Comparison of ENCODE assay signal across 9 mouse cellular contexts in genomic region chr15:103060341-103061130, GRCm38 (mm10). TPM values are rescaled to one million over a fixed set of nuclear protein-coding genes. Genes with fewer than 3 reads are reported as not detected.
A peak's percentile ranks its signal among the peaks of the same experiment; 100 is the strongest.
DNase-seq lines count a peak whose midpoint lies in the region; ATAC-seq and TF ChIP-seq lines count a peak whose summit lies in the region.
"Had no signal": no experiment of that assay in that cellular context is flagged by ENCODE, and none has a peak within 500 bp of the region (broad histone marks: within the 10 kb centered on the region; RNA-seq: fewer than 3 reads in every experiment).

No protein-coding gene starts in this region.

- no peak for TF ChIP-seq CTCF in lung, embryonic 14.5 days (IDR thresholded peaks at IDR 0.05; ENCODE audit: low read depth)
- no peak for TF ChIP-seq CTCF in lung, adult 2 months (IDR thresholded peaks at IDR 0.05; ENCODE audit: insufficient read depth, low read length)

- H3K9me3 ChIP-seq in lung, embryonic 14.5 days (ENCODE audit: low read depth, low read length), result no peaks in the 10 kb centered on the region
- no peaks in the 10 kb centered on the region for H3K9me3 ChIP-seq in embryonic facial prominence, embryonic 10.5 days
- H3K9me3 ChIP-seq in neural tube, embryonic 11.5 days (ENCODE audit: control insufficient read depth, low read length), result no peaks in the 10 kb centered on the region

- no peaks in the 10 kb centered on the region for H3K36me3 ChIP-seq in lung, embryonic 14.5 days (ENCODE audit: insufficient read depth)
- H3K36me3 ChIP-seq in embryonic facial prominence, embryonic 10.5 days (replicated peaks), result no peaks in the 10 kb centered on the region
- no peaks in the 10 kb centered on the region for H3K36me3 ChIP-seq in neural tube, embryonic 11.5 days (ENCODE audit: control insufficient read depth, insufficient read depth, low read length)

- peak; percentile 49 for DNase-seq in lung, embryonic 14.5 days
- DNase-seq in lung, adult 2 months, result no peak
- DNase-seq in embryonic facial prominence, embryonic 10.5 days (ENCODE audit: low spot score), result peak; percentile 63
- peak; percentile 84 for DNase-seq in kidney, adult 18-20 months
- peak; percentile 80 for DNase-seq in neural tube, embryonic 11.5 days (ENCODE audit: low spot score)
- no peak for DNase-seq in layer of hippocampus, postnatal 14 days (ENCODE audit: low spot score in 2 of 2)
- DNase-seq in Muller cell, postnatal 12 days (ENCODE audit: inconsistent ontology term), result no peak
- no peak for DNase-seq in cerebellum, postnatal 36 days

- no peak for TF ChIP-seq POLR2A in lung, adult 2 months (IDR thresholded peaks at IDR 0.05; ENCODE audit: borderline replicate concordance, extremely low read depth, low read depth, low read length)

- H3K9ac ChIP-seq in lung, embryonic 14.5 days, result no peak overlapping the region
- peak overlapping the region; percentile 95 for H3K9ac ChIP-seq in neural tube, embryonic 11.5 days (ENCODE audit: low read length)

- peaks cover 5% of the 10 kb centered on the region; the same call in 1 of the 2 replicates for H3K4me1 ChIP-seq in lung, embryonic 14.5 days (ENCODE audit: insufficient read depth)
- no peaks in the 10 kb centered on the region for H3K4me1 ChIP-seq in lung, adult 2 months (ENCODE audit: control insufficient read depth, insufficient read depth, low read length)
- H3K4me1 ChIP-seq in embryonic facial prominence, embryonic 10.5 days, result peaks cover 3% of the 10 kb centered on the region; the same call in 1 of the 2 replicates
- peaks cover 60% of the 10 kb centered on the region for H3K4me1 ChIP-seq in neural tube, embryonic 11.5 days (ENCODE audit: control insufficient read depth, insufficient read depth, low read length)

- 7% methylated on average over 36 of the region's 36 CpGs for WGBS in lung, embryonic 14.5 days
- WGBS in lung, adult 2 months, result 15% methylated on average over 36 of the region's 36 CpGs
- WGBS in embryonic facial prominence, embryonic 10.5 days, result under 1% methylated on average over 36 of the region's 36 CpGs
- under 1% methylated on average over 36 of the region's 36 CpGs for WGBS in neural tube, embryonic 11.5 days

- ATAC-seq in lung, embryonic 14.5 days (ENCODE audit: insufficient read depth), result peak; percentile 64
- ATAC-seq in neural tube, embryonic 11.5 days (ENCODE audit: insufficient read depth, low FRiP score, low TSS enrichment), result peak; percentile 72

- H3K4me3 ChIP-seq in lung, embryonic 14.5 days (ENCODE audit: low read depth, low read length), result peak overlapping the region; percentile 8; the same call in 1 of the 2 replicates
- H3K4me3 ChIP-seq in lung, adult 2 months (replicated peaks; ENCODE audit: extremely low read depth, low read depth, low read length), result no peak overlapping the region
- no peak overlapping the region for H3K4me3 ChIP-seq in embryonic facial prominence, embryonic 10.5 days
- H3K4me3 ChIP-seq in neural tube, embryonic 11.5 days (ENCODE audit: low read depth, low read length), result peak overlapping the region; percentile 56
- H3K4me3 ChIP-seq: erythroblast, embryonic 14.5 days had no signal

- H3K4me2 ChIP-seq in lung, embryonic 14.5 days, result peak overlapping the region; percentile 53
- peak overlapping the region; percentile 79 for H3K4me2 ChIP-seq in neural tube, embryonic 11.5 days (ENCODE audit: low read depth)

- peaks cover 60% of the 10 kb centered on the region for H3K27me3 ChIP-seq in lung, embryonic 14.5 days (ENCODE audit: insufficient read depth, low read length)
- peaks cover 100% of the 10 kb centered on the region for H3K27me3 ChIP-seq in embryonic facial prominence, embryonic 10.5 days (replicated peaks; ENCODE audit: low read depth, poor library complexity, severe bottlenecking)
- H3K27me3 ChIP-seq in neural tube, embryonic 11.5 days (ENCODE audit: control insufficient read depth, insufficient read depth, low read length), result no peaks in the 10 kb centered on the region

- H3K27ac ChIP-seq in lung, embryonic 14.5 days (ENCODE audit: low read depth), result peak overlapping the region; percentile 0; the same call in 1 of the 2 replicates
- H3K27ac ChIP-seq in embryonic facial prominence, embryonic 10.5 days (replicated peaks), result no peak overlapping the region
- H3K27ac ChIP-seq in neural tube, embryonic 11.5 days (ENCODE audit: low read depth, low read length), result peak overlapping the region; percentile 98

RNA-seq across cellular contexts. Expression of gene Hoxc4, which starts 41.8 kb away (rescaled TPM):
- polyA plus RNA-seq in lung, embryonic 14.5 days (2014; fragmentation: Nextera tagmentation; extraction: Ambion mirVana), result 1.5 and 2.1 TPM in 2 replicates
- polyA plus RNA-seq in lung, adult 2 months (2012; rRNA removed), result 0.31 and 1.1 TPM in 2 replicates
- polyA plus RNA-seq in embryonic facial prominence, embryonic 10.5 days (2016; fragmentation: Nextera tagmentation; extraction: Ambion mirVana), result 0.11 and 0.16 TPM in 2 replicates
- polyA plus RNA-seq in neural tube, embryonic 11.5 days (2014; fragmentation: Nextera tagmentation; extraction: Ambion mirVana), result 62.6 and 67.3 TPM in 2 replicates
- not detected for total RNA-seq in layer of hippocampus, postnatal 14 days (2021)

Comparison
In these comparisons a context has a peak if more than half of its experiments do, and no peak if none do; other contexts are left out.
1. DNase-seq: peak in lung, embryonic 14.5 days (single experiment), embryonic facial prominence, embryonic 10.5 days (single experiment), kidney, adult 18-20 months (single experiment) and neural tube, embryonic 11.5 days (single experiment); none in lung, adult 2 months (single experiment), layer of hippocampus, postnatal 14 days (0 of 2), Muller cell, postnatal 12 days (single experiment) and cerebellum, postnatal 36 days (0 of 2).
2. H3K4me3 ChIP-seq: peak in lung, embryonic 14.5 days (single experiment) and neural tube, embryonic 11.5 days (single experiment); none in lung, adult 2 months (single experiment) and embryonic facial prominence, embryonic 10.5 days (single experiment).
3. RNA of gene Hoxc4, which starts 41.8 kb away (polyA plus RNA-seq): 62.6 to 67.3 TPM in neural tube, embryonic 11.5 days; 1.5 to 2.1 TPM in lung, embryonic 14.5 days, 0.31 to 1.1 TPM in lung, adult 2 months and 0.11 to 0.16 TPM in embryonic facial prominence, embryonic 10.5 days; every median in the first group is over 10 times any median in the second.